Mouse (Mus musculus) neural tube, embryonic 12.5 days (tissue): ENCODE results near the gene Mocs3. TPM values are rescaled to one million over a fixed set of nuclear protein-coding genes. Genes with fewer than 3 reads are reported as not detected.

Experiments used
- ATAC-seq: fragments of 200-750 bp; cut with Nextera tagmentation; 2 replicates; pipeline ENCODE4 v1.8.0; 2017; ENCODE audit warnings: low read depth, mild to moderate bottlenecking, moderate TSS enrichment, moderate library complexity; ENCODE audit not compliant: low FRiP score
- H3K27ac ChIP-seq: fragments of 300-500 bp; sonication (generic); 2 replicates; pipeline ENCODE4 v1.5.1; 2016
- H3K27me3 ChIP-seq: fragments of 300-500 bp; sonication (generic); replicated peaks from 2 replicates; pipeline ENCODE4 v1.6.1; 2016; ENCODE audit warnings: mild to moderate bottlenecking
- H3K36me3 ChIP-seq: fragments of 300-500 bp; sonication (generic); 2 replicates; pipeline ENCODE4 v1.6.1; 2016; ENCODE audit warnings: mild to moderate bottlenecking
- H3K4me1 ChIP-seq: fragments of 300-500 bp; sonication (generic); 2 replicates; pipeline ENCODE4 v1.6.1; 2016
- H3K4me2 ChIP-seq: fragments of 300-500 bp; sonication (generic); replicated peaks from 2 replicates; pipeline ENCODE4 v1.6.1; 2016; ENCODE audit warnings: mild to moderate bottlenecking
- H3K4me3 ChIP-seq: fragments of 300-500 bp; sonication (generic); 2 replicates; pipeline ENCODE4 v1.5.1; 2016
- H3K9ac ChIP-seq: fragments of 300-500 bp; sonication (generic); 2 replicates; pipeline ENCODE4 v1.6.1; 2016; ENCODE audit warnings: mild to moderate bottlenecking
- H3K9me3 ChIP-seq: fragments of 300-500 bp; sonication (generic); 2 replicates; pipeline ENCODE4 v1.6.1; 2016; ENCODE audit warnings: mild to moderate bottlenecking
- WGBS: fragments of 180-500 bp; shearing (Covaris S2); methylation state at CpG from one replicate; pipeline ENCODE4 v1.1.7; 2016; 5-methylcytosine and 5-hydroxymethylcytosine counted together
- polyA plus RNA-seq: library from polyadenylated mRNA; unstranded; fragments of >200 nt; fragmentation: Nextera tagmentation; extraction: Ambion mirVana; gene quantifications from 2 replicates; pipeline ENCODE4 v1.2.1, GENCODE M21; 2016

Gene Mocs3
- polyA plus RNA-seq, 1 experiment from 2014 or later, result 12.5 TPM

GRCm38 (mm10) chr2:168245571-168245970 lies 15.1 kb downstream of the Mocs3 start:
- Histone ChIP-seq H3K27ac (no peak overlapping the region), H3K4me1 (no peaks in the 10 kb centered on the region), H3K9ac (no peak overlapping the region), H3K4me2 (no peak overlapping the region), H3K9me3 (no peaks in the 10 kb centered on the region), H3K4me3 (no peak overlapping the region), H3K36me3 (no peaks in the 10 kb centered on the region), H3K27me3 (no peaks in the 10 kb centered on the region)
- 31% methylated on average over 8 of the region's 8 CpGs for WGBS
- no peak for ATAC-seq

- 80% methylated on average over 8 of the region's 8 CpGs for WGBS
- H3K4me2 ChIP-seq, result no peak overlapping the region
- H3K27me3 ChIP-seq, result 0 out of 2 replicates have a peak, but pooled peaks cover 5% of the 10 kb centered on the region
- no peak overlapping the region for H3K4me3 ChIP-seq
- no peak for ATAC-seq
- no peak overlapping the region for H3K9ac ChIP-seq
- H3K9me3 ChIP-seq, result no peaks in the 10 kb centered on the region
- no peak overlapping the region for H3K27ac ChIP-seq
- H3K36me3 ChIP-seq, result no peaks in the 10 kb centered on the region
- no peaks in the 10 kb centered on the region for H3K4me1 ChIP-seq
Observed at GRCm38 (mm10) chr2:168248167-168248855, 17.9 kb downstream of the Mocs3 start.

GRCm38 (mm10) chr2:168248856-168249245 lies 18.4 kb downstream of the Mocs3 start:
- Histone ChIP-seq H3K36me3 (no peaks in the 10 kb centered on the region), H3K4me2 (no peak overlapping the region), H3K27me3 (0 out of 2 replicates have a peak, but pooled peaks cover 5% of the 10 kb centered on the region), H3K4me1 (no peaks in the 10 kb centered on the region), H3K9me3 (no peaks in the 10 kb centered on the region), H3K4me3 (no peak overlapping the region), H3K9ac (no peak overlapping the region), H3K27ac (no peak overlapping the region)
- 31% methylated on average over 2 of the region's 2 CpGs for WGBS
- ATAC-seq, result no peak

GRCm38 (mm10) chr2:168250270-168250669 lies 19.8 kb downstream of the Mocs3 start:
- no peak overlapping the region for H3K4me3 ChIP-seq
- WGBS, result 15% methylated on average over 8 of the region's 8 CpGs
- no peak overlapping the region for H3K27ac ChIP-seq
- no peak overlapping the region for H3K4me2 ChIP-seq
- H3K4me1 ChIP-seq, result no peaks in the 10 kb centered on the region
- H3K9ac ChIP-seq, result no peak overlapping the region
- ATAC-seq, result no peak
- H3K9me3 ChIP-seq, result no peaks in the 10 kb centered on the region
- H3K27me3 ChIP-seq, result 0 out of 2 replicates have a peak, but pooled peaks cover 5% of the 10 kb centered on the region
- no peaks in the 10 kb centered on the region for H3K36me3 ChIP-seq

GRCm38 (mm10) chr2:168252639-168253292 lies 22.3 kb downstream of the Mocs3 start:
- Histone ChIP-seq H3K27me3 (0 out of 2 replicates have a peak, but pooled peaks cover 5% of the 10 kb centered on the region), H3K9ac (no peak overlapping the region), H3K4me3 (no peak overlapping the region), H3K36me3 (no peaks in the 10 kb centered on the region), H3K4me1 (no peaks in the 10 kb centered on the region), H3K27ac (no peak overlapping the region), H3K4me2 (peak overlapping the region; percentile 38), H3K9me3 (no peaks in the 10 kb centered on the region)
- ATAC-seq, result peak; percentile 65; the same call in 1 of the 2 replicates
- WGBS, result 14% methylated on average over 16 of the region's 16 CpGs

- Histone ChIP-seq H3K27ac (no peak overlapping the region), H3K4me1 (no peaks in the 10 kb centered on the region), H3K9me3 (no peaks in the 10 kb centered on the region), H3K9ac (no peak overlapping the region), H3K36me3 (no peaks in the 10 kb centered on the region), H3K27me3 (0 out of 2 replicates have a peak, but pooled peaks cover 5% of the 10 kb centered on the region), H3K4me2 (no peak overlapping the region), H3K4me3 (no peak overlapping the region)
- no peak for ATAC-seq
- WGBS, result 68% methylated on average over 7 of the region's 7 CpGs
Observed at GRCm38 (mm10) chr2:168253822-168254221, 23.4 kb downstream of the Mocs3 start.

GRCm38 (mm10) chr2:168256506-168256905 lies 26.1 kb downstream of the Mocs3 start:
- H3K4me3 ChIP-seq, result no peak overlapping the region
- H3K9me3 ChIP-seq, result no peaks in the 10 kb centered on the region
- H3K27me3 ChIP-seq, result no peaks in the 10 kb centered on the region
- no peak overlapping the region for H3K4me2 ChIP-seq
- 84% methylated on average over 3 of the region's 3 CpGs for WGBS
- no peak overlapping the region for H3K27ac ChIP-seq
- H3K36me3 ChIP-seq, result no peaks in the 10 kb centered on the region
- no peak for ATAC-seq
- no peak overlapping the region for H3K9ac ChIP-seq
- H3K4me1 ChIP-seq, result no peaks in the 10 kb centered on the region

- no peak overlapping the region for H3K4me3 ChIP-seq
- H3K27me3 ChIP-seq, result no peaks in the 10 kb centered on the region
- no peak overlapping the region for H3K9ac ChIP-seq
- no peak overlapping the region for H3K4me2 ChIP-seq
- no peak for ATAC-seq
- no peak overlapping the region for H3K27ac ChIP-seq
- no peaks in the 10 kb centered on the region for H3K4me1 ChIP-seq
- 90% methylated on average over 4 of the region's 4 CpGs for WGBS
- no peaks in the 10 kb centered on the region for H3K36me3 ChIP-seq
- no peaks in the 10 kb centered on the region for H3K9me3 ChIP-seq
Observed at GRCm38 (mm10) chr2:168257188-168257587, 26.8 kb downstream of the Mocs3 start.

GRCm38 (mm10) chr2:168259046-168259445 lies 28.6 kb downstream of the Mocs3 start:
- WGBS, result 90% methylated on average over 8 of the region's 8 CpGs
- H3K9ac ChIP-seq, result no peak overlapping the region
- no peak for ATAC-seq

GRCm38 (mm10) chr2:168260124-168260523 lies 29.7 kb downstream of the Mocs3 start:
- H3K4me2 ChIP-seq, result no peak overlapping the region
- H3K27me3 ChIP-seq, result no peaks in the 10 kb centered on the region; the same call in 1 of the 2 replicates
- H3K4me1 ChIP-seq, result no peaks in the 10 kb centered on the region
- no peaks in the 10 kb centered on the region for H3K9me3 ChIP-seq
- no peak overlapping the region for H3K27ac ChIP-seq
- H3K36me3 ChIP-seq, result no peaks in the 10 kb centered on the region
- 86% methylated on average over 3 of the region's 3 CpGs for WGBS
- no peak overlapping the region for H3K9ac ChIP-seq
- no peak overlapping the region for H3K4me3 ChIP-seq
- no peak for ATAC-seq

More at GRCm38 (mm10) chr2:168259046-168259445, 28.6 kb downstream of the Mocs3 start:
- H3K4me2 ChIP-seq, result no peak overlapping the region
- H3K4me1 ChIP-seq, result no peaks in the 10 kb centered on the region
- no peaks in the 10 kb centered on the region; the same call in 1 of the 2 replicates for H3K27me3 ChIP-seq
- H3K9me3 ChIP-seq, result no peaks in the 10 kb centered on the region
- no peak overlapping the region for H3K4me3 ChIP-seq
- H3K27ac ChIP-seq, result no peak overlapping the region
- H3K36me3 ChIP-seq, result no peaks in the 10 kb centered on the region

GRCm38 (mm10) chr2:168260900-168261299 lies 30.5 kb downstream of the Mocs3 start:
- Histone ChIP-seq H3K4me3 (no peak overlapping the region), H3K36me3 (no peaks in the 10 kb centered on the region), H3K4me1 (no peaks in the 10 kb centered on the region), H3K9ac (no peak overlapping the region), H3K27me3 (no peaks in the 10 kb centered on the region; the same call in 1 of the 2 replicates), H3K4me2 (no peak overlapping the region), H3K9me3 (no peaks in the 10 kb centered on the region), H3K27ac (no peak overlapping the region)
- ATAC-seq, result no peak
- WGBS, result 93% methylated on average over 10 of the region's 10 CpGs

- Histone ChIP-seq H3K27me3 (no peaks in the 10 kb centered on the region; the same call in 1 of the 2 replicates), H3K27ac (no peak overlapping the region), H3K36me3 (no peaks in the 10 kb centered on the region), H3K4me2 (peak overlapping the region; percentile 21; the same call in 1 of the 2 replicates), H3K9ac (0 out of 2 replicates have a peak overlapping the region, but pooled peaks have one; percentile 2), H3K4me3 (no peak overlapping the region), H3K9me3 (no peaks in the 10 kb centered on the region), H3K4me1 (no peaks in the 10 kb centered on the region)
- 34% methylated on average over 7 of the region's 7 CpGs for WGBS
- no peak for ATAC-seq
Observed at GRCm38 (mm10) chr2:168268033-168268432, 37.6 kb downstream of the Mocs3 start.
